Mouse (Mus musculus): Measurements from ENCODE around the gene Acap3. TPM values are rescaled to one million over a fixed set of nuclear protein-coding genes. Genes with fewer than 3 reads are reported as not detected.

Gene Acap3
- total RNA-seq (2017): 17.2 to 19.3 TPM (median 17.3 TPM) in 3 replicates

DNA sequence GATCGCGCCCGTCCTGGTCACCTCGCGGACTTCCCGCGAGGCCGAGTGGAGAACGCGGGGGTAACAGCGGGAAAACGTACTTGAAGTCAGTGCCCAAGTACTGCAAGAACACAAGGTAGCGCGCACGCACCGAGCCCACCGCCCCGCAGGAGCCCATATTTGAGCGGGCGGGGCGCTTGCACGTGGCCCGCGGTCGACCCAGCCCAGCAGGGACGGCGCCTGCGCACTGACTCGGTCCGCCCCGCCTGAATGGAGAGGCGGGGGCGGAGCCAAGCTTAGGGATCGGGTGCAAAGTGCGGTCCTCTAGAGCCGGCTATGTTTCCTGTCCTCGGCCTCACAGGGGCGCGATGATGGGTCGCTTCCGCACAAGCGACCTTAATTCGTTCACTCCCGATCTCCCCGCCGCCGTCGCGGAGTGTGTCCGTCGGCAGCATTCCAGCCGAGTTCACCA, at the start of gene Acap3, which contains the start of gene Pusl1:
TSS of gene Acap3 (plus strand) at position 272 of the 451 bp plus-strand sequence.
TSS of gene Pusl1 (minus strand) at position 231 of the 451 bp plus-strand sequence.
- ATAC-seq (replicated peaks; ENCODE audit: insufficient number of reproducible peaks, low FRiP score, low TSS enrichment, poor library complexity, severe bottlenecking): peak; percentile 68

DNA sequence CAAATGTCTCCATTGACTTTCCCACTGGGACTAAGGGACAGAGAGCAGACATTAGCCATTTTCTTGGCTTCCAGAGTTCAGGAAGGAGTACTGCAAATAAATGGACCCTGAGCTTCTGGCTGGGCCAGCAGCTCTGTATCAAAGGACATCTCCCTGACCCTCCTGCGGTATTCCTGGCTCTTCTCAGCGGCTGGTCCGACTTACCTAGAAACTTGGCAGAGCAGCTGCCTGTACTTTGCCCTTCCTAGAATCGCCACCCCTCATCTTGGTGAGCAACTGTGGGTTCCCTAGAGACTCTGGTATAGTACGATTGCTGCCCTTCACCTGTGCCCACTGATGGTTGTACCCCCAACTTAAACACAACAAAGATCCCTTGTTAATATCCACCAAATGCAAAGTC, 48.4 kb upstream of the Acap3 start:
- no peak for ATAC-seq (replicated peaks; ENCODE audit: insufficient number of reproducible peaks, low FRiP score, low TSS enrichment, poor library complexity, severe bottlenecking)

DNA sequence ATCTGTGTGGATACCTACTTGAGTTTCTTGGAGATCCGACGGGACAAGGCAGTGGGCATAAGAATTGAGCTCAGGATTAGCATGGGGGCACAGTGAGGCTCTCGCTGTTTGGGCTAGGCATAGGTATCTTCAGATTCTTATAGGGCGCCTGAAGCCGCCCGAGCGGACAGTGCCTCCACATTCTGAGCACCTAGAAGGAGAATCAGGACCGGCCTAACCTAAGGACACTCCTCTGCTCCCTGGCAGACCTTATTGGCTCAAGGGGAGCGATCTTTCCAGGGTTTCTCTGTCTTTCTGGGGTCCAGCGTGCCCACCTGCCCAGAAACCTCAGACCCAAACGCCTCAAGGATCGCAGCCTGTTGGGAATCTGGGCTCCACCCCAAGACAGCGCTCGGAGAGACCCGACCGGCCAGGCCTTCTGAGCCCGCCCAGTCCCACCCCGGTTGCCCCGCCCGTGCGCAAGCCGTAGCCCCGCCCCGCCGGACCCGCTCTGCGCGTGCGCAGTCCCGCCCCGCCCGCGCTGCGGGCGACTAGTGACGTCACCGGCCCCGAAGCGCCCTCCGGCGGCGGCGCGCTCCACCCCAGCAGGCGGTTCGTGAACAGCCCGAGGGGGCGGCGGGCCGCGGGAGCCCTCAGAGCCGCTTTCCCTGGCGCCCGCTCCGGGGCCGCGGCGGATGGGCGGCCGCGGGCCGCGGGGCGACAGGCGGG, 44.6 kb upstream of the Acap3 start, which contains the start of gene Dvl1:
TSS of gene Dvl1 (plus strand) at position 532 of the 708 bp plus-strand sequence.
- ATAC-seq (replicated peaks; ENCODE audit: insufficient number of reproducible peaks, low FRiP score, low TSS enrichment, poor library complexity, severe bottlenecking): peak; percentile 36

DNA sequence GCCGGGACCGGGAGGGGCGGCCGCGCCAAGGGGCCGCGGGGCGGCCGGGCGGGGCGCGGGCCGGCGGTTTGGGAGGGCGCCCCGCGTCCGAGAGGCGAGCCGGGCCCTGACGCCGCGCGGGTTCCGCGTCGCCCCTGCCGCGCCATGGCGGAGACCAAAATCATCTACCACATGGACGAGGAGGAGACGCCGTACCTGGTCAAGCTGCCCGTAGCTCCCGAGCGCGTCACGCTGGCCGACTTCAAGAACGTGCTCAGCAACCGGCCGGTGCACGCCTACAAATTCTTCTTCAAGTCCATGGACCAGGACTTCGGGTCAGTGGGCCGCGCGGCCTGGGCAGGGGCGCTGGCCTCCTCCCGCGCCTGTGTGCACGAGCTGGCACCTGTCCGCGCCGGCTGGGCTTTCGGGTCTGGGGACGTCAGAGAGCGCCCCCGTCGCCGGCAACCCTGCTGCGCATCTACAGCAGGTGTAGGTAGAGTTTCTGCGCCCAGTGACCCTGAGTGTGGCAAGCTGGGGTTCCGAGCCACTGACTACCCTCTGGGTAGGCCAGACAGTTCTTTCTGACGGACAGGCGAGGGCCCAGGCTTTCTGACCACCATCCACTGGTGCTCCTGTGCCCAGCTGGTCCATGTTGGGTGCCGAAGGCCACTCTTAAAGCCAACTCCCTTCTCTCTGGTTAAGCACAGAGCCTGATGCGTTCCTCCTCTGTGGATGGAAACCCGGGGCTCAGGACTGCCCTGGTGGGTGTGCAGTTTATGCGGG, 43.9 kb upstream of the Acap3 start:
- no peak for ATAC-seq (replicated peaks; ENCODE audit: insufficient number of reproducible peaks, low FRiP score, low TSS enrichment, poor library complexity, severe bottlenecking)

DNA sequence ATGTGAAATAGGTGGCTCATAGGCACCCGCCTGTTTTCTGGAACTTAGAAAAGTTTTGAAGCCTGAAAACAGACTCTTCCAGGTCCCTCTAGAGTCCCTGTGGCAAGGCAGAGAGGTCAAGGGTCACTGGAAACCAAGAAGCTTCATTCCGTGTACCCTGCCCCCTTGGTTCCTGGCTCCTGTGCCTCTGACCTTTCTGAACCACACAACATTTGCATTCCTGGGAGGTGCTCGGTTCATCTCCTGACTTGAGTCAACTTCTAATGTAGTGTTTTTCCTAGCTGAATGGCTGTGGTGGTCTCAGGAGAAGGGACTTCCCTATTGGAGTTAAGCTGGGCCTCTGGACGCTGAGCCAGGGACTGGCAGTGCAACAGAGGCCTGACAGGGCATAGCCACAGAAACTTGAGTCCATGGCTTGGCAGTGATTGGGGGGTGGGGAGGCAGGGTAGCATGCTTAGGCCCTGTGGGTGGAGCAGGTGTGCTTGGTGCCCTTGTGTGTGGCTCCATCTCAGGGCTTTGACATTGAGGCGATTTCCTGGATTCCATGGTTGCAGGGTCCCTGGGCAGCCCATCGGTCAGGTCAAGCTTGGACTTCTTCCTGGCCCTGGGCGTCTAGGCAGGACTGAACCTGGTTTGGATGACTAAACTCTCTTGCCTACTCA, 43.1 kb upstream of the Acap3 start:
- no peak for ATAC-seq (replicated peaks; ENCODE audit: insufficient number of reproducible peaks, low FRiP score, low TSS enrichment, poor library complexity, severe bottlenecking)

DNA sequence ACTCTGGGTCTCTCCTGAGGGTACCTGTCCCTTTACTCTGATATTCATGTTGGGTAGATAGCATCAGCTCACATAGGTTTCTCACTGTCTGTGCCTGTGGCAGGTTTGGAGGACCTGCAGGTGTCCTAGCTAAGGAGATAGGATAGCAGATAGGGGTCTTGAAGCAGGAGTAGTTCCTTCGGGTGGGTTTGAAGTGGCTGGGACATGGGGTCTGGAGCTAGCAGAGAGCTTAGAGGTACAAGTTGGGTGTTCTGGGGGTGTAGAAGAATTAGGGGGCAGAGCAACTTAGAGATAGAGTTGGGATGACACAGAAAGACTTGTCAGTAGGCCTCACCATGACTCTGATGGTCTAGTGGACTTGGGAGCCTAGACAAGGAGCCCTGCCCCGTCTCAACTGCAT, 42.2 kb upstream of the Acap3 start:
- ATAC-seq (replicated peaks; ENCODE audit: insufficient number of reproducible peaks, low FRiP score, low TSS enrichment, poor library complexity, severe bottlenecking): no peak

DNA sequence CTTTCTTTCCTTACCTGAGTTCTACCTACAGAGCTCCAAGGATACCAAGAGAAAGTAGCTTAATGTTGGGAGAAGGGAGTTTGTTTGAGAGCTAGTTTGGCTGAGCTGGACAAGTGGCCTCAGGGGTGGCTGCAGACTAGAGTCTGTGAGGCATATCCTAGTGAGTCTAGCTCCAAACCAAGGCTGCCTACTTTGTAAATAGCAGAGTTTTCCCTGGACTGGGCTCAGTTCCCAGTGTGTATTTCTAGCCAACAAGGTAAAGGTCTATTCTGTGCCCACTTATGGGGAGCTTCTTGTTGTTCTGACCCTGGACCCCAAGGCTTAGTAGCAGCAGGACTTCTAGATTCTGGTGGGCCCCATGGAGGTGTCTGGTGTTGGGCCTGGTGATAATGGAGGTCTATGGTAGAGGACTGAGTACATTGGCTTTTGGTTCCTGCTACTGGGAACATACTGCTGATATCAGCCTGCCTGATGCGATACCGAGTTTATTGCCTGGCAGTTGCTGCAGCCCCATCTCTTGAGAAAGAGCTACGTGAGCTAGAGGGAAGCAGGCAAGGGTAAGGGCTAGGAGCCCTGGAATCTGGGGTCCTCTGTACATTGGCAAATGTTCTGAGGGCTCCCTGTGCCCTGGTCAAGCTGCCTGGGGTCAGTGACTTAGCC, 41.7 kb upstream of the Acap3 start:
- ATAC-seq (replicated peaks; ENCODE audit: insufficient number of reproducible peaks, low FRiP score, low TSS enrichment, poor library complexity, severe bottlenecking): no peak

DNA sequence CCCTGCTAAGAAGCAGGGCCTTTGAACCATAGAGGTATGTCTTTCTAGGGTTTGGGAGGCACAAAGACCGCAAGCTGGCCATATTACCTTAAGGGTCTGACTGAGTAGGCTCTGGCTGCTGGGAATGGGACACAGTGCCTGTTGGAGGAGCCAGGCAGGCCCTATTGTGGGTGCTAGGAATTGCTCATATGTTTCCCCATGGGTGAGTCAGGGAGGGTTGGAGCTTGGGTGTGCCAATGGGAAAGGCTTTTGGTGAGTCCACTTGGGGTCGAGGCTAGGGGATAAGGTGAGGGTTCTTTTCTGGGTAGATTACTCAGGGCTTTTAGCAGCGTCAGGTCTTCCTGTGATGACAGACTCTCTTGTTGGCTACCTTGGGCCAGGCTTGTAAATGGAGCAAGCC, 40.3 kb upstream of the Acap3 start:
- no peak for ATAC-seq (replicated peaks; ENCODE audit: insufficient number of reproducible peaks, low FRiP score, low TSS enrichment, poor library complexity, severe bottlenecking)

DNA sequence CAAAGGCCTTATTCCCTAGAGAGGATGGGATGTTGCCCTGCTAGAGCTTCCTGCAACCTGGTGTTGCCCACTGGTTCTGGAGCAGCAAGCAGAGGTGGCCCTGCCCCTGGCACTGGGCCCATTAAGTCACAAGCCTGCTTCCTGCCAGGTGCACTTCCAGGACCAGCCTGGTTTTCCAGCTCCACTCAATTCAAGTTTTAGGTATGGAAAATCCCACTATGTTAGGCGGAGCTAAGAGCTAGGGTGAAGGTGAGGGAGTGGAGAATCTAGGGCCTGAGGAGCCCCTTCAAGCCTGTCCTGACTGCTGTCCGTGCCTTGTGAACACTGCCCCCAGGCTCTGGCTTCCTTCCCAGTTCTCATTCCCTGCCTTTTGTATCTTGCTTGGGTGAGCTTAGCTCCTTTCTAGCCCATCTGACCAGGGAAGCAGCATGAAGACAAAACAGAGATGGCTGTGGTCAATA, 39.6 kb upstream of the Acap3 start:
- no peak for ATAC-seq (replicated peaks; ENCODE audit: insufficient number of reproducible peaks, low FRiP score, low TSS enrichment, poor library complexity, severe bottlenecking)

DNA sequence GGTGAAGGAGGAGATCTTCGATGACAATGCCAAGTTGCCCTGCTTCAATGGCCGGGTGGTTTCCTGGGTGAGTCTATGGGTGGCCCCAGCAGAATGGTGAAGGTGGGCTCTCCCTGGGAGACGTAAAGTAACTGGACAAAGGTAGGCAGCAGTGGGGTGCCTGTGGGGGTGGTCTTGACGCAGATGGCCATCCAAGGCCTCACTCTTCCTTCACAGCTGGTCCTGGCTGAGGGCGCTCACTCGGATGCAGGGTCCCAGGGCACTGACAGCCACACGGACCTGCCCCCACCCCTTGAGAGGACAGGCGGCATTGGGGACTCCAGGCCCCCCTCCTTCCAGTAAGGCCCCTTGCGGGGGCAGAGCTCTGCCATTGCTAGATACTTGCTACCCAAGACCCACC, 38.2 kb upstream of the Acap3 start:
- no peak for ATAC-seq (replicated peaks; ENCODE audit: insufficient number of reproducible peaks, low FRiP score, low TSS enrichment, poor library complexity, severe bottlenecking)

DNA sequence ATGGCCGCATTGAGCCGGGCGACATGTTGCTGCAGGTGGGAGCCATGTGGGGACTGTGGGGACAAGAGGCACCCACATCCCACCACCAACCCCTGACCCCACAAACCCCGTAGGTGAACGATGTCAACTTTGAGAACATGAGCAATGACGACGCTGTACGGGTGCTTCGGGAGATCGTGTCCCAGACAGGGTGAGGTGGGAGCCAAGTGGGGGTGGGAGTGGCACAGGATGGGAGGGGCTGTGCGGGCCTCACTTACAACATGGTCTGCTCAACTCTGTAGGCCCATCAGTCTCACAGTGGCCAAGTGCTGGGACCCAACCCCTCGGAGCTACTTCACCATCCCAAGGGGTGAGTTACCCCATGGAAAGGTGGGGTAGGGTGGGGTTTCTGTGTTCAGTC, 36.6 kb upstream of the Acap3 start:
- ATAC-seq (replicated peaks; ENCODE audit: insufficient number of reproducible peaks, low FRiP score, low TSS enrichment, poor library complexity, severe bottlenecking): no peak

DNA sequence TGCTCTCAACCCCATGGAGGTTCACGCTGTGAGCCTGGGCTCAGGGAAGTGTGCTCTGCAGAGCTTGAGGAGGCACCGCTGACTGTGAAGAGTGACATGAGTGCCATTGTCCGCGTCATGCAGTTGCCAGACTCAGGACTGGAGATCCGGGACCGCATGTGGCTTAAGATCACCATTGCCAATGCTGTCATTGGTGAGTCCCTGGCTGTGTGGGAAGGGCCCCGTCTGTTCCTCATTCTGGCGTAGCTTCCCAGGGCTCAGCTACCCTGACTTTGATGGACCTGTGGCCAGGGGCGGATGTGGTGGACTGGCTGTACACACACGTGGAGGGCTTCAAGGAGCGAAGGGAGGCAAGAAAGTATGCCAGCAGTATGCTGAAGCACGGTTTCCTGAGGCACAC, 35.6 kb upstream of the Acap3 start:
- no peak for ATAC-seq (replicated peaks; ENCODE audit: insufficient number of reproducible peaks, low FRiP score, low TSS enrichment, poor library complexity, severe bottlenecking)

DNA sequence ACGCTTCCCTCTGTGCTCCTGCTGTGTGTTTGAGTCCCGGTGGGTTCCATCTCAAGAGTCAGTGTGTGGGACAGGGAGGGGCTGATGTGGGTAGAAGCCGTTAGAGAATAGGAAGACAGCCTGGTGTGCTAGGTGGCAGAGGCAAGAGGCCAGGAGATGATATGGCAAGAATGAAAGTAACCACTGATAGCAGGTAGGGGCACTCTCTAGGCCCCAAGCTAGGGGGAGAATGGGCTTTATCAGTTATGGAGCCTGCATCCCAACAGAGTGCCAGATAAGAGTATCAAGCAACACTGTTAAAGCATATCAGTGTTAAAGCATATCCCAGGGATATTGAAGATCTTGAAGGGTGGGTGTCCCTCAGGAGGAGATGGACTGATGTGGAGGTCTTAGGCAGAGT, 34.7 kb upstream of the Acap3 start:
- no peak for ATAC-seq (replicated peaks; ENCODE audit: insufficient number of reproducible peaks, low FRiP score, low TSS enrichment, poor library complexity, severe bottlenecking)

DNA sequence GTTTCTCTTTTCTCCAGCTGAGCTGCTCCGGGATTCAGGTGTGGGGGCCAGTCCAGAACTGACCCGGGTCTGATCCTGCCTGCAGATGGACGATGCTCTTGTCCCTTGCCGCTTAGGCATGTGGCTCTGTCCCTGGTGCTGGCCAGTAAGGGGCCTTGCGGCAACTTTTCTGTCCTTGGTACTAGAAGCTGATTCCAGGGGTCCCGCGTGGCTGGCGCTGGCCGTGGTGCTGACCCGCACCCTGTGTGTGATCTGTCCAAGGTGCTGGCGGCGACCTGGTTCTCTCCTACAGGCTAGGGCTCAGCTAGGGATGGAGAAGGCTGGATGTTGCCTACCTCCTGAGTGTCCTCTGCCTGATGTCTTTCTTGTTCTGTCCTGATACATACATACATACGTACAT, 32.3 kb upstream of the Acap3 start:
- no peak for ATAC-seq (replicated peaks; ENCODE audit: insufficient number of reproducible peaks, low FRiP score, low TSS enrichment, poor library complexity, severe bottlenecking)

DNA sequence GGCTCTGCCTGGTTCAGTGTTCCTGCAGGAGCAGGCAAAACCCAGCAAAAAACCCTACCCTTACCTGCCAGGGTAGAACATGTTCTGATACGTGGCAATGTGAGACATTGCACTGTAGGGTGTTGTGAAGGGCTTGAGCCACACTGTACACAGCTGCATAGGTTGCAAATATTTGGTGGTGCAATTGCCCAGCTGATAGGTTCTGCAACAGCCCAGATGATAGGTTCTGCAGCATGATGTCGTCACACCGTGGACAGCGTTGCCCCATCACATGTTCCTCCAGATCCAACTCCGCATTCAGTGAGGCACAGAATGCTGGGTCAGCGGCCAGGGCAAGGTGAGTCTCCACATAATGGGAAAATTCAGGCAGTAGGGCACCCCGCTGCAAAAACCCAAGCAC, 29.8 kb upstream of the Acap3 start:
- ATAC-seq (replicated peaks; ENCODE audit: insufficient number of reproducible peaks, low FRiP score, low TSS enrichment, poor library complexity, severe bottlenecking): no peak

DNA sequence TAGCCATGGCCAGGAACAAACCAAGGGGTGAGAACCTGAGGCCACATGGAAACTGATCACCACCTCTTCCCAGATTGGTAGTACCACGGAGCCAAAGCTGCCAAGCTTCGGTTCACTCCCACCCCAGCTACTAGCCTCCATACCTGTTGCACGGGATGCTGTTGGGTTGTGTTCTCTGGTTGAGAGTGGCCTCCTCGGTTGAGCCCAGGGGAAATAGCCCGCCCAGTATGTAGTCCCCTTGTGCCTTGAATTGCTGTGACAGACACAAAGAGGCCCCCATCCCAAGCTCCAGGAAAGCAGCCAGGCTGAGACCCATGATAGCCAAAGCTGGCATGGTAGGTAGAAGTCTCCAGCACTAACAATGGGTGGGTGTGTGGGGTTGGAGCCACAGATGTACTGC, 28.6 kb upstream of the Acap3 start, which contains the start of gene Tas1r3:
TSS of gene Tas1r3 (minus strand) at position 362 of the 400 bp plus-strand sequence.
- no peak for ATAC-seq (replicated peaks; ENCODE audit: insufficient number of reproducible peaks, low FRiP score, low TSS enrichment, poor library complexity, severe bottlenecking)

DNA sequence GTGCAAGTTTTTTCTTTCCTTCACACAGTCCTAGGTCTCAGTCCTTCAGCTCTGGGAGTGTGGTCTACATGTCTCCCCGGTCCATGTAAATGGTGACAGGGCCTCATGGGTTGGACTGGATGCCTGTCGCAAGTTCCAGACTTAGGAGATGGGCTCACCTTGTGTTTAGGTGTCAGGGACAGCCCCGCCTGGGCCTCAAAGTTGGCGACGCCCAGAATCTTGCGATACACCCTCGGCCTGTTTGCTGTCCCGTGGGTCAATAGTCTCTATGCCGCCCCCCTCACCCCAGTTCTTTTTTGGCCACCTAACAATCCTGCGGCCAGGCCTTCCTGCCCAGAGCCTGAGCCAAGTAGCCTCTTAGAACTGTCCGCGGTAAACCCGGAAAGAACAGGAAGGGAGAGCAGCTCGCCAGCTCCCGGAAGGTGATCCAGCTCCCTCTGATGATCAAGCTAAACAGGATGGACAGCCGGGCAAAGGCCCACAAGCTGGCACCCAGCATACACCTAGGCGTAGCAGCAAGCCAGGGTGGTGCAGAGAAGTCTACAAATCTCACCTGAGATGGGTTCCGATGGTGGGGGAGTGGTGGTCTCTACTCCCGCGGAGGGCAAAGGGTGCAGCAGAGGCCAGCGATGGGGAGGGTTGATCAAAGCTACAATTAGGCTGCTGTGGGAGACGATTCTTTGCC, 22.9 kb upstream of the Acap3 start:
- ATAC-seq (replicated peaks; ENCODE audit: insufficient number of reproducible peaks, low FRiP score, low TSS enrichment, poor library complexity, severe bottlenecking): no peak

DNA sequence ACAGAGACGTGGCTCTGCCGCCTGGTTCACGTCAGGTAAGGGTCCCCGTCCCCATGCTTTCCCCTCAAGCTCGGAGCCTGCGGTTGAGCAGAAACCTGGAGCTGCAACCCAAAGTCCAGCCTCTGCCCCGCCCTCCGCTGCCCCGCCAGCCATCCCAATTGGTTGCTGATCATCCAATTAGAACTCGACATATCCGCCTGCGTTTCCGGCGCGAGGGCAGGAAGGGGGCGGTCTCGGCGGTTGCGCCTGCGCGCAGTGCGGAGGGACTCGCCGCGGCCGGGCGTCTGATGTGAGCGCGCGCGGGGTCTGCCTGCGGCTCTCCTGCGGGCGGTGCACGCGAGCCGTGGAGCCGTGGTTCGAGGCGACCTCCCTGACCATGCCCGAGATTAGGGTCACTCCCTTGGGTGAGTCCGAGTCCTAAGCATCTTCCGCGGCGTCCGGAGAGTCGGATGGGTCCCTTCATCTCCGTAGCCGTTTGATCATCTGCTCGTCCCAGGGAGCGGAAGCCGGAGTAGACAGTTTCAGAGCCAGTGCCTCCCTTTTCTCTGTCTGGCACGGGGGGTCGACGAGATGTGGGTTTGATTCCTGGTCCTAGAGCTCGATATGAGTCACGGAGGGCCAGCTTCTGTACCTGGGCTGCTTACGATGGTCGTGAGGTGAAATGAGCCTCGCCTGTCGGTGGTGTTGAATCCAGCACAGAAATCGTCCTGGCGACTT, 22.1 kb upstream of the Acap3 start, which contains the start of the genes Cptp and Ints11:
TSS of gene Cptp (minus strand) at position 124 of the 717 bp plus-strand sequence.
TSS of gene Ints11 (plus strand) at position 230 of the 717 bp plus-strand sequence.
- ATAC-seq (replicated peaks; ENCODE audit: insufficient number of reproducible peaks, low FRiP score, low TSS enrichment, poor library complexity, severe bottlenecking): peak; percentile 97

All from monocyte, adult 5-6 weeks (primary cell).